Mouse (Mus musculus) hindbrain, embryonic 12.5 days (tissue): Measurements from ENCODE around the gene BC048562. TPM values are rescaled to one million over a fixed set of nuclear protein-coding genes. Genes with fewer than 3 reads are reported as not detected.

ENCODE experiments used
- ATAC-seq: fragments of 200-750 bp; cut with Nextera tagmentation; 2 replicates; pipeline ENCODE4 v1.8.0; 2017; ENCODE audit warnings: moderate TSS enrichment; ENCODE audit not compliant: low FRiP score
- H3K27ac ChIP-seq: fragments of 300-500 bp; sonication (generic); 2 replicates; pipeline ENCODE4 v1.5.1; 2016; ENCODE audit warnings: mild to moderate bottlenecking
- H3K27me3 ChIP-seq: fragments of 300-500 bp; sonication (generic); 2 replicates; pipeline ENCODE4 v1.6.1; 2016; ENCODE audit warnings: mild to moderate bottlenecking
- H3K36me3 ChIP-seq: fragments of 300-500 bp; sonication (generic); 2 replicates; pipeline ENCODE4 v1.6.1; 2016; ENCODE audit warnings: mild to moderate bottlenecking
- H3K4me1 ChIP-seq: fragments of 300-500 bp; sonication (generic); 2 replicates; pipeline ENCODE4 v1.6.1; 2016
- H3K4me2 ChIP-seq: fragments of 300-500 bp; sonication (generic); replicated peaks from 2 replicates; pipeline ENCODE4 v1.6.1; 2016; ENCODE audit warnings: mild to moderate bottlenecking
- H3K4me3 ChIP-seq: fragments of 300-500 bp; sonication (generic); 2 replicates; pipeline ENCODE4 v1.5.1; 2016; ENCODE audit warnings: mild to moderate bottlenecking
- H3K9ac ChIP-seq: fragments of 300-500 bp; sonication (generic); 2 replicates; pipeline ENCODE4 v1.6.1; 2016; ENCODE audit warnings: mild to moderate bottlenecking, moderate library complexity
- H3K9me3 ChIP-seq: fragments of 300-500 bp; sonication (generic); replicated peaks from 2 replicates; pipeline ENCODE4 v1.6.1; 2016; ENCODE audit warnings: mild to moderate bottlenecking
- WGBS: fragments of 180-500 bp; shearing (Covaris S2); methylation state at CpG from one replicate; pipeline ENCODE4 v1.1.7; 2016; 5-methylcytosine and 5-hydroxymethylcytosine counted together
- polyA plus RNA-seq: library from polyadenylated mRNA; unstranded; fragments of >200 nt; fragmentation: Nextera tagmentation; extraction: Ambion mirVana; gene quantifications from 2 replicates; pipeline ENCODE4 v1.2.1, GENCODE M21; 2016

The BC048562 gene
- polyA plus RNA-seq, 1 experiment from 2014 or later, result not detected

DNA sequence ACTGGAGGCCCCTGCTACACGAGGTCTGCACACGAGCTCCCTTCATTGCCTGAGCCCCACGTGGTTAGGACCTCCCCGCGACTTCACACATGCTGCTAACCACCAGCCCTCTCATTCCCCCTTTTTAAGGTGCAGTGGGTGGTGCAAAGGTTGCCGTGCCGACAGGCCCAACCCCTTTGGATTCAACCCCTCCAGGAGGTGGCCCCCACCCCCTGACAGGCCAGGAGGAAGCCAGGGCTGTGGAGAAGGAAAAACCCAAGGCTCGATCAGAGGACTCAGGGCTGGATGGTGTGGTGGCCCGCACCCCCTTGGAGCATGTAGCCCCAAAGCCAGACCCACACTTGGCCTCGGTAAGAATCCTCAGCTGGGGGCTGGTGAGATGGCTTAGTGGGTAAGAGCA is 58.6 kb downstream of the BC048562 start:
- Histone ChIP-seq H3K27me3 (no peaks in the 10 kb centered on the region), H3K27ac (no peak overlapping the region), H3K9me3 (no peaks in the 10 kb centered on the region), H3K4me3 (no peak overlapping the region), H3K36me3 (peaks cover 75% of the 10 kb centered on the region), H3K4me2 (no peak overlapping the region), H3K9ac (no peak overlapping the region), H3K4me1 (peaks cover 20% of the 10 kb centered on the region)
- no peak for ATAC-seq
- 89% methylated on average over 10 of the region's 10 CpGs for WGBS

Other genes with a start within 250 kb of the BC048562 start
- 5.4 and 6.1 TPM in 2 replicates for gene Bsn, start 246.1 kb upstream of the BC048562 start, polyA plus RNA-seq
- gene Dag1, start 172.5 kb upstream of the BC048562 start, polyA plus RNA-seq, result 74.7 and 80.4 TPM in 2 replicates
- gene Nicn1, start 146.1 kb upstream of the BC048562 start, polyA plus RNA-seq, result 79.1 and 81.7 TPM in 2 replicates
- gene Amt, start 139.6 kb upstream of the BC048562 start, polyA plus RNA-seq, result 22.1 and 25.9 TPM in 2 replicates
- 332 and 340 TPM in 2 replicates for gene Rhoa, start 130.4 kb upstream of the BC048562 start, polyA plus RNA-seq
- 43.0 and 44.2 TPM in 2 replicates for gene Tcta, start 130.3 kb upstream of the BC048562 start, polyA plus RNA-seq
- 647 and 730 TPM in 2 replicates for gene Gpx1, start 97.6 kb upstream of the BC048562 start, polyA plus RNA-seq
- gene Usp4, start 88.6 kb upstream of the BC048562 start, polyA plus RNA-seq, result 133 and 137 TPM in 2 replicates
- gene 1700102P08Rik, start 43.7 kb upstream of the BC048562 start, polyA plus RNA-seq, result 1.7 and 2.5 TPM in 2 replicates
- 1.2 and 1.3 TPM in 2 replicates for gene Ccdc36, start 8.0 kb upstream of the BC048562 start, polyA plus RNA-seq
- 47.2 and 49.7 TPM in 2 replicates for gene Ccdc71, start 24.0 kb downstream of the BC048562 start, polyA plus RNA-seq
- 57.7 and 57.9 TPM in 2 replicates for gene Klhdc8b, start 25.1 kb downstream of the BC048562 start, polyA plus RNA-seq
- gene Lamb2, start 43.3 kb downstream of the BC048562 start, polyA plus RNA-seq, result 44.1 and 44.8 TPM in 2 replicates
- gene Usp19, start 54.1 kb downstream of the BC048562 start, polyA plus RNA-seq, result 107 and 112 TPM in 2 replicates
- 82.9 and 94.0 TPM in 2 replicates for gene Qars, start 71.2 kb downstream of the BC048562 start, polyA plus RNA-seq
- 162 and 171 TPM in 2 replicates for gene Qrich1, start 80.3 kb downstream of the BC048562 start, polyA plus RNA-seq
- gene Impdh2, start 123.8 kb downstream of the BC048562 start, polyA plus RNA-seq, result 128 and 131 TPM in 2 replicates
- gene Ndufaf3, start 131.0 kb downstream of the BC048562 start, polyA plus RNA-seq, result 53.4 and 57.0 TPM in 2 replicates
- 232 and 248 TPM in 2 replicates for gene Dalrd3, start 133.4 kb downstream of the BC048562 start, polyA plus RNA-seq
- gene Wdr6, start 142.3 kb downstream of the BC048562 start, polyA plus RNA-seq, result 290 and 293 TPM in 2 replicates
- 19.0 and 19.9 TPM in 2 replicates for gene P4htm, start 161.2 kb downstream of the BC048562 start, polyA plus RNA-seq
- gene Arih2, start 212.9 kb downstream of the BC048562 start, polyA plus RNA-seq, result 50.4 and 54.8 TPM in 2 replicates
- gene Slc25a20, start 225.6 kb downstream of the BC048562 start, polyA plus RNA-seq, result 40.0 and 41.4 TPM in 2 replicates